Mouse (Mus musculus): ENCODE data around the gene Stk32c.

Stk32c gene

DNA sequence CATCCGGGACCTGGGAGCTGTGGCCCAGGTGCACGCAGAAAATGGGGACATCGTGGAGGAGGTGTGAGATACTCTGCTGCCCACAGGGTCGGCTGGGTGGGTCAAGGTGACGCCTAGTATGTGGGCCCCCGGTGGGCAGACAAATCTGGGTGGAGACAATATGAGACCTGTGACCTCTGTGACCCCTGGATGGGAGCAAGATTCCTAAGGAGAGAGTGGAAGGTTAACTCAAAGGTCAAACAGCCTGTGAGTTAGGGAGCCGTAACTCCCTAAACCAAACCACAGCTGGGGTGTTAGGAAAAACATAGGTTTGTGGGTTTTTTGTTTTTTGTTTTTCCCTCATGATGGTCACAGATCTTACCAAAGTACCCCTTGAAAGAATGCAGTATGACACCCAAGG lies 119.3 kb downstream of the Stk32c start:
- no peak for DNase-seq (ENCODE audit: low spot score in 2 of 2)

GRCm38 (mm10) chr7:139093124-139093523 lies 120.0 kb downstream of the Stk32c start:
- DNase-seq (ENCODE audit: low spot score in 2 of 2), result peak; percentile 50

GRCm38 (mm10) chr7:139092676-139093075 lies 120.4 kb downstream of the Stk32c start:
- DNase-seq (ENCODE audit: low spot score in 2 of 2), result no peak

GRCm38 (mm10) chr7:139091681-139092080 lies 121.4 kb downstream of the Stk32c start:
- no peak for DNase-seq (ENCODE audit: low spot score in 2 of 2)

DNA sequence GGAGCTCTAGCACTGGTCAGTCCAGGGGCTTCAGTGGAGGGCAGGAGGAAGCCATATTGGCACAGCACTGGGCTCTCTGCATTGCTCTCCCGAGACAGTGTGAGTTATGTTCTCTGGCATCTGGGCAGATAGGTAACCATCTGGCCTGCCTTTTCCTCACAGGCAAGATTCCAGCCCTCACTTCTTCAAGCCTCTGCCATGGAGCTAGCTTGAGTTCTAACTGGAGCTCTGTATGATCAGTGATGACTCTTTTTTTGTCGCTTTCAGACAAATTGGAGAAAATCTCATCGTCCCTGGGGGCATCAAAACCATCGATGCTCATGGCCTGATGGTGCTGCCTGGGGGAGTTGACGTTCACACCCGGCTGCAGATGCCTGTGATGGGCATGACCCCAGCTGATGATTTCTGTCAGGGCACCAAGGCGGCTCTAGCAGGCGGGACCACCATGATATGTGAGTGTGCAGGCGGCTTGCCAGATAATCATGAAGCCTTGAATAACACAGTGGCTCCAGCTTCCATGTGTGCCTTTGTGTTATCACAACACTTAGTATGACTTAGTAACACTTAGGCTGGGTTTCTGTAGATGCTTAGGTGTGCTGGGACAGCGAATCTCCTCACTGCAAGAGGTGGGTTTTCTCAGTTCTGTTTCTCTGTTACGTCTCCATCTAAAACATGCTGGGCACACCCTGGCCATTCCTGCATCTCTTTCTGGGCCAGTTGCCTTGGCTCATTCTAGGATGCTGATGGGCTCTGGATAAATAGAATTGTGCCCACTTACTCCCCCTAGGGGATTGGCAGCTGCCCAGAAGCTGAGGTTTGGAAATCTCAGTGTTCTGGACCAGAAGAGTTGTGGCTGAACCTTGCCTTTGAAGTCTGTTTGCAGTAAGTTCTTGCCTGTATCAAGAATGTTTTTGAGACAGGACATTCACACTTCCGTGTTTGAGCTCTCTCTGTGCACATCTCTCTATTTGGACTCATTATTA lies 122.9 kb downstream of the Stk32c start:
- no peak for DNase-seq (ENCODE audit: low spot score in 2 of 2)

- no peak for DNase-seq (ENCODE audit: low spot score in 2 of 2)
These were observed 125.3 kb downstream of the Stk32c start for GRCm38 (mm10) chr7:139087801-139088200.

- no peak for DNase-seq (ENCODE audit: low spot score in 2 of 2)
These were observed 126.6 kb downstream of the Stk32c start for GRCm38 (mm10) chr7:139086195-139087158.

DNA sequence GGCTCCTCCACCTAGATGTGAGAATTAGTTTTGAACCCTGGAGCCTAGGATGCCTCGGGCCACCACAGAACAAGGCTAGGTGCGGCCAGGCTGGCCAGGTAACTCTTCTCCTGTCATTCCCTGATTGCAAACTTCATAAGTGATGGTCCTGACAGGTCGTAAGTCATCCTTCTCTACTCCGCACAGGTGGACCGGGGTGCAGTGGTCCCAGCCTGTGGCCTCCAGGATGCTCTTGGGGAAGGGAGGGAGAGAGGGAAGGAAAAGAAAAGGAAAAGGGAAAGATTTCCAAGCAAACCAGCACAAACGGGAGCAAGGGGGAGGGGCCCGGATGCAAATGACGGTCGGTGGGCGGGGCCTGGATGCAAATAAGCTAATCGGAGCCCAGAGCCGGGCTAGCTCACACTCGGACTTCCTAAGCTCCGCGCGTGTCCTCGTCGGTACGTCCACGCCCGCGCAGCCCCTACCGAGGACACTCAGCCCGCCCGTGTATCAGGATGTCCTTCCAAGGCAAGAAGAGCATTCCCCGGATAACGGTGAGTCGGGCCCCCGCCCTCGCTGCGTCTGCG lies 127.4 kb downstream of the Stk32c start, which contains the start of gene Dpysl4:
Gene Dpysl4 (plus strand): TSS at position 373 of the 566 bp plus-strand sequence.
- peak; percentile 91 to 93 for DNase-seq (ENCODE audit: low spot score in 2 of 2)

DNA sequence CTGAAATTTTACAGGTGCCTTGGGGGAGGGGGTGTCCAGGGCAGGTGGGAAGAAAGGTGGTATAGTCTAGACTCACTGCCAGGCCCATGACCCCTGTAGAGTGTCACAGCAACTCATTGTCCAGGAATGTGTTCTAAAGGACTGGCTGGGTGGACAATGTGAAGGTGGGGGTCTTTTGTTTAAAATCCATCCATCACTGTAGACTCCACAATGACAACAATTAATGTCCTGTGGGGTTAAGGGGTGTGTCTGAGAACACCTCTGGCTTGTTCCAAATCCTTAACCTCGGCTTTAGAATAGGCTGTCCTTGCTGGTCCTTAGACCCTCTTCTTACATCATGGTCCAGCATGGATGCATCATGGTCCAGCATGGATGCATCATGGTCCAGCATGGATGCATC lies 128.8 kb downstream of the Stk32c start:
- no peak for DNase-seq (ENCODE audit: low spot score in 2 of 2)

DNA sequence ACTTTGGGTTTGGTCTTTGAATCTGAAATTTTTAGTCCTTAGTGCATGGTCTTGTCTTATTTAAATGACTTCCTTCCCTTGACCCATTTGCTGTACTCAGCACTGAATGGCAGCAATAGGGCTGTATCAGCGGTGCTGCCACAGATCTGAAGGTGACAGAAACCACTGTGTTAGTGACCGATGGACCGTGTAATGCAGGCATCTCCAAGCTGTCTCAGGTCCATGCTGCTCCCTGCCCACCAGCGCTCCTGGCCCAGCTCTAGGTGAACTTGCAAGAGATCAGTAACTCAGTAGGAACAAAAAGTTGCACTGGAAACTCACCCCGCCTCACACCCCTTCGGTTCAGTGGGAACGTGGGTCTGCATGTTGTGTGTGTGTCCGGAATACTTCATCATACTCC lies 130.8 kb downstream of the Stk32c start:
- no peak for DNase-seq (ENCODE audit: low spot score in 2 of 2)

- DNase-seq (ENCODE audit: low spot score in 2 of 2), result no peak
These were observed 131.9 kb downstream of the Stk32c start for GRCm38 (mm10) chr7:139081158-139081557.

DNA sequence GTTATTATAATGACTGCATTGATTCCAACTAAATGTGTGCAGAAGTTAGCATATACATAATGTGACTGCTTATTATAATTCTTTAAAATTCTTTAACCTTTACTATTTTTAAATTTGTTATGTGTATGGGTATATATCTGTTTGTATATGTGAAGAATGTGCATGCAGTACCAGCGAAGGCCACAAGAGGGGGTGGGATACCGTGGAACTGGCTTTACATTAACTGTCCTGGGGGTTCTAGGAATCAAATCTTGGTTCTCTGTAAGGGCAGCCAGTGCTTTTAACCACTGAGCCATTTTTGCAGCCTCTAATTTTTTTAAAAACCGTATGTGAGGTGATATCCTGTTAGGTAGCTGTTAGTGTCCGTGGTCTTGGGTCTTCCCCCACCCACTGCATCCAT lies 132.4 kb downstream of the Stk32c start:
- DNase-seq (ENCODE audit: low spot score in 2 of 2), result no peak

GRCm38 (mm10) chr7:139079141-139079540 lies 134.0 kb downstream of the Stk32c start:
- DNase-seq (ENCODE audit: low spot score in 2 of 2), result no peak

DNA sequence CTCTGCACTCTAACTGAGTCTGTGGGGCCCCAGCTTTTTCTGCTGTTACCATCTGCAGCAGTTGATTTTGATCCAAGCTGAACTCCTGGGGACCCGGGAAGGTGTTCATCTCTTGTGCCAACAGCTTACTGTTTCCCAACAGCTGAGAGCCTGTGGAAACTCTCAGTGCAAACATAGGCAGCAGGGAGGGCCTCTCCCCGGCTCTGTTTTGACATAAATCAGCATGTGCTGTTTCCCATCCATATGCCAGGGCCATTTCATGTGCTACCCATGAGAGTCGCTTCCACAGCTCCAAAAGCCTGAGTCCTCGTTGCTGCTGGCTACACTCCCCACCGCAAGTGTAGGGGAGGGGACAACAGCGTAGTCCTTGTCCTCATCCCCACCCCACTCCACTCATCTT lies 134.9 kb downstream of the Stk32c start:
- DNase-seq (ENCODE audit: low spot score in 2 of 2), result no peak

DNA sequence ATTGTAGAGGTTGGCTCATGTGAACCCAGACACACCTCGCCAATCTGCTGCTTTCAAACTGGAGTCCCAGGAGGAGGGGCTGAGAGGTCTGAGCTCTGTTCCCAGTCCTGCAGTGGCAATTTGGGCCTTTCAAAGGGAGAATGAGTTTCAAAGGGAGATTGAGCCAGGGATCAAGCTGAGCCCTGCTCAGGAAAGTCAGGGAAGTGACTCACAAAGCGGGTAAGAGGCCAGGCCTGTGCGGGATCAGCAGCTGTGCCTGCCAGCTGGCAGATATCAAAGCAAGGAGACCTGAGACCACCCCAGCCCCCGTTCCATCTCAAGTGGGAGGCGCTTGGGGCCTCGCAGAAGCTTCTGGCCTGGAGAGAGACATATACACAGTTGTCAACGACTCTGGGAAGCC lies 135.8 kb downstream of the Stk32c start:
- no peak for DNase-seq (ENCODE audit: low spot score in 2 of 2)

GRCm38 (mm10) chr7:139075054-139075794 lies 137.9 kb downstream of the Stk32c start:
- no peak for DNase-seq (ENCODE audit: low spot score in 2 of 2)

- no peak for DNase-seq (ENCODE audit: low spot score in 2 of 2)
These were observed 138.9 kb downstream of the Stk32c start for GRCm38 (mm10) chr7:139074189-139074588.

- peak; percentile 71 for DNase-seq (ENCODE audit: low spot score in 2 of 2)
These were observed 144.9 kb downstream of the Stk32c start for GRCm38 (mm10) chr7:139068182-139068623.

- DNase-seq (ENCODE audit: low spot score in 2 of 2), result no peak
These were observed 149.7 kb downstream of the Stk32c start for GRCm38 (mm10) chr7:139063406-139063805.
